Mouse (Mus musculus): Measurements from ENCODE around the gene Osbpl10. TPM values are rescaled to one million over a fixed set of nuclear protein-coding genes. Genes with fewer than 3 reads are reported as not detected.

Gene Osbpl10
- polyA plus RNA-seq, 1 experiment from 2014 or later: 2.6 TPM

- no peak overlapping the region for H3K27ac ChIP-seq (ENCODE audit: low read depth, low read length)
- H3K4me3 ChIP-seq (ENCODE audit: low read length): no peak overlapping the region
- no peak overlapping the region for H3K4me2 ChIP-seq (replicated peaks; ENCODE audit: low read depth, low read length)
- no peak overlapping the region for H3K9ac ChIP-seq (ENCODE audit: low read depth, low read length)
- no peaks in the 10 kb centered on the region for H3K9me3 ChIP-seq (ENCODE audit: control insufficient read depth, low read length)
- no peak for ATAC-seq (ENCODE audit: low FRiP score, low TSS enrichment)
- H3K27me3 ChIP-seq (ENCODE audit: control insufficient read depth, insufficient read depth, low read length): no peaks in the 10 kb centered on the region
- peaks cover 25% of the 10 kb centered on the region for H3K4me1 ChIP-seq (ENCODE audit: control insufficient read depth, insufficient read depth, low read length)
- 63% methylated on average over 3 of the region's 3 CpGs for WGBS
- H3K36me3 ChIP-seq (ENCODE audit: control insufficient read depth, insufficient read depth, low read length): no peaks in the 10 kb centered on the region
Measured at GRCm38 (mm10) chr9:115137858-115138257, 159.5 kb downstream of the Osbpl10 start.

- no peaks in the 10 kb centered on the region for H3K36me3 ChIP-seq (ENCODE audit: control insufficient read depth, insufficient read depth, low read length)
- no peak overlapping the region for H3K4me2 ChIP-seq (replicated peaks; ENCODE audit: low read depth, low read length)
- peaks cover 18% of the 10 kb centered on the region for H3K4me1 ChIP-seq (ENCODE audit: control insufficient read depth, insufficient read depth, low read length)
- H3K4me3 ChIP-seq (ENCODE audit: low read length): no peak overlapping the region
- WGBS: 38% methylated on average over 14 of the region's 14 CpGs
- H3K9me3 ChIP-seq (ENCODE audit: control insufficient read depth, low read length): no peaks in the 10 kb centered on the region
- H3K27me3 ChIP-seq (ENCODE audit: control insufficient read depth, insufficient read depth, low read length): no peaks in the 10 kb centered on the region
- H3K27ac ChIP-seq (ENCODE audit: low read depth, low read length): peak overlapping the region; percentile 74
- peak; percentile 61; the same call in 1 of the 2 replicates for ATAC-seq (ENCODE audit: low FRiP score, low TSS enrichment)
- no peak overlapping the region for H3K9ac ChIP-seq (ENCODE audit: low read depth, low read length)
Measured at GRCm38 (mm10) chr9:115139597-115140332, 161.4 kb downstream of the Osbpl10 start.

- no peak overlapping the region for H3K4me2 ChIP-seq (replicated peaks; ENCODE audit: low read depth, low read length)
- no peak overlapping the region for H3K4me3 ChIP-seq (ENCODE audit: low read length)
- H3K27me3 ChIP-seq (ENCODE audit: control insufficient read depth, insufficient read depth, low read length): no peaks in the 10 kb centered on the region
- H3K36me3 ChIP-seq (ENCODE audit: control insufficient read depth, insufficient read depth, low read length): no peaks in the 10 kb centered on the region
- H3K4me1 ChIP-seq (ENCODE audit: control insufficient read depth, insufficient read depth, low read length): no peaks in the 10 kb centered on the region
- H3K9ac ChIP-seq (ENCODE audit: low read depth, low read length): no peak overlapping the region
- WGBS: 95% methylated on average over 5 of the region's 5 CpGs
- H3K9me3 ChIP-seq (ENCODE audit: control insufficient read depth, low read length): peaks cover 8% of the 10 kb centered on the region; the same call in 1 of the 2 replicates
- ATAC-seq (ENCODE audit: low FRiP score, low TSS enrichment): no peak
- H3K27ac ChIP-seq (ENCODE audit: low read depth, low read length): no peak overlapping the region
Measured at GRCm38 (mm10) chr9:115147141-115147540, 168.8 kb downstream of the Osbpl10 start.

GRCm38 (mm10) chr9:115147586-115148355, 169.4 kb downstream of the Osbpl10 start:
- Histone ChIP-seq H3K9me3 (ENCODE audit: control insufficient read depth, low read length) (peaks cover 12% of the 10 kb centered on the region; the same call in 1 of the 2 replicates), H3K36me3 (ENCODE audit: control insufficient read depth, insufficient read depth, low read length) (no peaks in the 10 kb centered on the region), H3K4me2 (replicated peaks; ENCODE audit: low read depth, low read length) (no peak overlapping the region), H3K9ac (ENCODE audit: low read depth, low read length) (no peak overlapping the region), H3K27me3 (ENCODE audit: control insufficient read depth, insufficient read depth, low read length) (no peaks in the 10 kb centered on the region), H3K4me3 (ENCODE audit: low read length) (no peak overlapping the region), H3K27ac (ENCODE audit: low read depth, low read length) (no peak overlapping the region), H3K4me1 (ENCODE audit: control insufficient read depth, insufficient read depth, low read length) (no peaks in the 10 kb centered on the region)
- 79% methylated on average over 13 of the region's 13 CpGs for WGBS
- no peak for ATAC-seq (ENCODE audit: low FRiP score, low TSS enrichment)

- no peak for ATAC-seq (ENCODE audit: low FRiP score, low TSS enrichment)
- Histone ChIP-seq H3K4me1 (ENCODE audit: control insufficient read depth, insufficient read depth, low read length) (no peaks in the 10 kb centered on the region), H3K4me2 (replicated peaks; ENCODE audit: low read depth, low read length) (no peak overlapping the region), H3K4me3 (ENCODE audit: low read length) (no peak overlapping the region), H3K36me3 (ENCODE audit: control insufficient read depth, insufficient read depth, low read length) (no peaks in the 10 kb centered on the region), H3K27ac (ENCODE audit: low read depth, low read length) (no peak overlapping the region), H3K9me3 (ENCODE audit: control insufficient read depth, low read length) (peaks cover 22% of the 10 kb centered on the region; the same call in 1 of the 2 replicates), H3K9ac (ENCODE audit: low read depth, low read length) (no peak overlapping the region), H3K27me3 (ENCODE audit: control insufficient read depth, insufficient read depth, low read length) (no peaks in the 10 kb centered on the region)
- 85% methylated on average over 18 of the region's 18 CpGs for WGBS
Measured at GRCm38 (mm10) chr9:115149011-115149756, 170.8 kb downstream of the Osbpl10 start.

GRCm38 (mm10) chr9:115161591-115161990, 183.2 kb downstream of the Osbpl10 start:
- WGBS: 49% methylated on average over 5 of the region's 5 CpGs
- no peak for ATAC-seq (ENCODE audit: low FRiP score, low TSS enrichment)

GRCm38 (mm10) chr9:115163031-115163430, 184.7 kb downstream of the Osbpl10 start:
- peak; percentile 71 for ATAC-seq (ENCODE audit: low FRiP score, low TSS enrichment)
- H3K27me3 ChIP-seq (ENCODE audit: control insufficient read depth, insufficient read depth, low read length): no peaks in the 10 kb centered on the region
- WGBS: 66% methylated on average over 5 of the region's 5 CpGs
- no peaks in the 10 kb centered on the region for H3K36me3 ChIP-seq (ENCODE audit: control insufficient read depth, insufficient read depth, low read length)
- no peak overlapping the region for H3K9ac ChIP-seq (ENCODE audit: low read depth, low read length)
- no peak overlapping the region for H3K27ac ChIP-seq (ENCODE audit: low read depth, low read length)
- H3K9me3 ChIP-seq (ENCODE audit: control insufficient read depth, low read length): no peaks in the 10 kb centered on the region
- no peak overlapping the region for H3K4me2 ChIP-seq (replicated peaks; ENCODE audit: low read depth, low read length)
- peaks cover 10% of the 10 kb centered on the region; the same call in 1 of the 2 replicates for H3K4me1 ChIP-seq (ENCODE audit: control insufficient read depth, insufficient read depth, low read length)
- no peak overlapping the region for H3K4me3 ChIP-seq (ENCODE audit: low read length)

More at GRCm38 (mm10) chr9:115161591-115161990, 183.2 kb downstream of the Osbpl10 start:
- H3K4me2 ChIP-seq (replicated peaks; ENCODE audit: low read depth, low read length): no peak overlapping the region
- no peaks in the 10 kb centered on the region for H3K36me3 ChIP-seq (ENCODE audit: control insufficient read depth, insufficient read depth, low read length)
- H3K27me3 ChIP-seq (ENCODE audit: control insufficient read depth, insufficient read depth, low read length): no peaks in the 10 kb centered on the region
- H3K4me1 ChIP-seq (ENCODE audit: control insufficient read depth, insufficient read depth, low read length): peaks cover 10% of the 10 kb centered on the region; the same call in 1 of the 2 replicates
- no peak overlapping the region for H3K27ac ChIP-seq (ENCODE audit: low read depth, low read length)
- no peak overlapping the region for H3K4me3 ChIP-seq (ENCODE audit: low read length)
- H3K9me3 ChIP-seq (ENCODE audit: control insufficient read depth, low read length): no peaks in the 10 kb centered on the region
- no peak overlapping the region for H3K9ac ChIP-seq (ENCODE audit: low read depth, low read length)

GRCm38 (mm10) chr9:115163693-115164092, 185.3 kb downstream of the Osbpl10 start:
- no peak for ATAC-seq (ENCODE audit: low FRiP score, low TSS enrichment)
- no peak overlapping the region for H3K4me3 ChIP-seq (ENCODE audit: low read length)
- no peak overlapping the region for H3K4me2 ChIP-seq (replicated peaks; ENCODE audit: low read depth, low read length)
- no peak overlapping the region for H3K27ac ChIP-seq (ENCODE audit: low read depth, low read length)
- H3K27me3 ChIP-seq (ENCODE audit: control insufficient read depth, insufficient read depth, low read length): no peaks in the 10 kb centered on the region
- 47% methylated on average over 8 of the region's 8 CpGs for WGBS
- no peak overlapping the region for H3K9ac ChIP-seq (ENCODE audit: low read depth, low read length)
- H3K36me3 ChIP-seq (ENCODE audit: control insufficient read depth, insufficient read depth, low read length): no peaks in the 10 kb centered on the region
- H3K9me3 ChIP-seq (ENCODE audit: control insufficient read depth, low read length): no peaks in the 10 kb centered on the region
- H3K4me1 ChIP-seq (ENCODE audit: control insufficient read depth, insufficient read depth, low read length): peaks cover 10% of the 10 kb centered on the region; the same call in 1 of the 2 replicates

Data from kidney, embryonic 14.5 days (tissue).